ENCODE assay signal across 27 mouse cellular contexts in the genomic region with DNA sequence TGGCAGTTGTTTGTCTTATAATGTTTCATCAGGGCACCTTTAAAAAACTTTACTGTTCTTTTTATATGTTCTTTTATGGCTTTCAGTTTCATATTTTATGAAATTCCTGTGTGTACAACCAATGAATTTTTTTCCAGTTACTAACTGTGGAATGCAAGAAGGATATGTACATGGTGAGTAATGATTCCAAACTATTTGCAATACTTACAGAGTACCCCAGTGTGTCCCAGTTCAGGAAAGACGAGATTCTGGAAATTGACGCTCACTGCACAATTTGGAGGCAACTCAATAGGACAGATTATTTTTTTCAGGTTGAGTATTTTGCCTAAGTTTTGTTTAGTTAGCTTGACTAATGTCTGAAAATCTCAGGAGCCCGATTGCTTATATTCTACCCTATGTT.
"Had no signal": no experiment of that assay in that cellular context is flagged by ENCODE, and none has a peak within 500 bp of the region (broad histone marks: within the 10 kb centered on the region; RNA-seq: fewer than 3 reads in every experiment).

No protein-coding gene starts in this region.

- H3K36me3 ChIP-seq: heart, embryonic 13.5 days; heart, embryonic 15.5 days; hindbrain, embryonic 13.5 days; hindbrain, embryonic 15.5 days; kidney, embryonic 15.5 days; limb, embryonic 10.5 days; limb, embryonic 12.5 days; liver, embryonic 13.5 days had no signal

- H3K9ac ChIP-seq: heart, embryonic 13.5 days; heart, embryonic 15.5 days; hindbrain, embryonic 13.5 days; hindbrain, embryonic 15.5 days; kidney, embryonic 15.5 days; limb, embryonic 12.5 days; liver, embryonic 13.5 days had no signal

- H3K9me3 ChIP-seq: heart, embryonic 13.5 days; heart, embryonic 15.5 days; hindbrain, embryonic 13.5 days; hindbrain, embryonic 15.5 days; kidney, embryonic 15.5 days; limb, embryonic 10.5 days; limb, embryonic 12.5 days; liver, embryonic 13.5 days had no signal

- ATAC-seq: hindbrain, postnatal 0 days; intestine, embryonic 16.5 days had no signal

- H3K4me2 ChIP-seq: heart, embryonic 11.5 days; heart, embryonic 13.5 days; heart, embryonic 15.5 days; hindbrain, embryonic 13.5 days; hindbrain, embryonic 15.5 days; kidney, embryonic 15.5 days; limb, embryonic 12.5 days; liver, embryonic 11.5 days; liver, embryonic 13.5 days had no signal

- H3K4me1 ChIP-seq: heart, embryonic 13.5 days; heart, embryonic 15.5 days; hindbrain, embryonic 13.5 days; hindbrain, embryonic 15.5 days; kidney, embryonic 15.5 days; limb, embryonic 10.5 days; limb, embryonic 12.5 days; liver, embryonic 13.5 days had no signal

- H3K27ac ChIP-seq: gastrocnemius, adult 2 months; heart, adult 2 months; heart, embryonic 13.5 days; heart, embryonic 15.5 days; hindbrain, embryonic 13.5 days; hindbrain, embryonic 15.5 days; hindbrain, postnatal 0 days; kidney, embryonic 15.5 days; kidney, postnatal 0 days; limb, embryonic 10.5 days; limb, embryonic 12.5 days; liver, embryonic 13.5 days had no signal

- H3K27me3 ChIP-seq: heart, embryonic 13.5 days; heart, embryonic 15.5 days; hindbrain, embryonic 13.5 days; hindbrain, embryonic 15.5 days; kidney, embryonic 15.5 days; limb, embryonic 12.5 days; liver, embryonic 13.5 days had no signal

- DNase-seq: gastrocnemius, adult 2 months; gastrocnemius, postnatal 10 days; gastrocnemius, postnatal 25 days; heart, adult 2 months; heart, postnatal 14 days; heart, postnatal 36 days; kidney, adult 11 months; kidney, adult 2 months; kidney, adult 9 months; kidney, postnatal 14 days; kidney, postnatal 36 days; layer of hippocampus, adult 9-11 months; layer of hippocampus, postnatal 36 days; liver; liver, embryonic 13.5 days had no signal

- H3K4me3 ChIP-seq: gastrocnemius, adult 2 months; heart, adult 2 months; heart, embryonic 13.5 days; heart, embryonic 15.5 days; hindbrain, embryonic 13.5 days; hindbrain, embryonic 15.5 days; kidney, embryonic 15.5 days; limb, embryonic 10.5 days; limb, embryonic 12.5 days; liver, embryonic 13.5 days had no signal
